Mouse (Mus musculus) myocyte (in vitro differentiated cells): ENCODE measurements around the gene Ndufc1.

ENCODE experiments used
- E2F4 ChIP-seq: IDR thresholded peaks from one replicate; pipeline ENCODE4 v1.6.1; 2011; ENCODE audit warnings: mild to moderate bottlenecking, control low read depth, moderate library complexity; ENCODE audit not compliant: insufficient read depth
- MAX ChIP-seq: IDR thresholded peaks from one replicate; pipeline ENCODE4 v1.6.1; 2011; ENCODE audit warnings: low read depth, mild to moderate bottlenecking, control low read depth
- POLR2A ChIP-seq: IDR thresholded peaks from one replicate; pipeline ENCODE4 v1.6.1; 2011; ENCODE audit warnings: low read depth, mild to moderate bottlenecking, control low read depth, moderate library complexity; ENCODE audit not compliant: insufficient read length
- TCF12 ChIP-seq: IDR thresholded peaks from one replicate; pipeline ENCODE4 v1.6.1; 2011; ENCODE audit warnings: mild to moderate bottlenecking, control low read depth; ENCODE audit not compliant: poor library complexity, insufficient read depth, severe bottlenecking
- USF1 ChIP-seq: IDR thresholded peaks from one replicate; pipeline ENCODE4 v1.6.1; 2011; ENCODE audit warnings: low read depth, mild to moderate bottlenecking, control low read depth, moderate library complexity

DNA sequence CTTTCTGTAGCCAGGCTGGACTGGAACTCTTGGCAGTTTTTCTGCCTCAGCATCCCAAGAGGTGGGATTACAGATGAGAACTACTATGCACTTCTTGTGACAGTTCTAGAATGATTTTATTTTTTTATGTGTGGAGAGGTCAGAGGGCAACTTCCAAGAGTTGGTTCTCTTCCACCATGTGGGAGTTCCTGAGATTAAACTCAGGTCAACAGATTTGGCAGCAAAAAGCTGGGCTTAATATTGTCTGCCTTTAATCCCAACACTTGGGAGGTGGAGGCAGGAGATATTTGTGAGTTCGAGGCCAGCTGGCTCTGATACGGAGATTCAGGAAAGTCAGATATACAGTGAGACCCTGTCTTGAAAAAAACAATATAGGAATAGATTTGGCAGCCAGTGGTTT is 9.2 kb upstream of the Ndufc1 start:
- no peak for TF ChIP-seq POLR2A
- TF ChIP-seq TCF12 = no peak
- TF ChIP-seq MAX = no peak
- TF ChIP-seq USF1 = no peak
- no peak for TF ChIP-seq E2F4
